Comparison of ENCODE assay signal across 1 mouse cellular context in the genomic region with DNA sequence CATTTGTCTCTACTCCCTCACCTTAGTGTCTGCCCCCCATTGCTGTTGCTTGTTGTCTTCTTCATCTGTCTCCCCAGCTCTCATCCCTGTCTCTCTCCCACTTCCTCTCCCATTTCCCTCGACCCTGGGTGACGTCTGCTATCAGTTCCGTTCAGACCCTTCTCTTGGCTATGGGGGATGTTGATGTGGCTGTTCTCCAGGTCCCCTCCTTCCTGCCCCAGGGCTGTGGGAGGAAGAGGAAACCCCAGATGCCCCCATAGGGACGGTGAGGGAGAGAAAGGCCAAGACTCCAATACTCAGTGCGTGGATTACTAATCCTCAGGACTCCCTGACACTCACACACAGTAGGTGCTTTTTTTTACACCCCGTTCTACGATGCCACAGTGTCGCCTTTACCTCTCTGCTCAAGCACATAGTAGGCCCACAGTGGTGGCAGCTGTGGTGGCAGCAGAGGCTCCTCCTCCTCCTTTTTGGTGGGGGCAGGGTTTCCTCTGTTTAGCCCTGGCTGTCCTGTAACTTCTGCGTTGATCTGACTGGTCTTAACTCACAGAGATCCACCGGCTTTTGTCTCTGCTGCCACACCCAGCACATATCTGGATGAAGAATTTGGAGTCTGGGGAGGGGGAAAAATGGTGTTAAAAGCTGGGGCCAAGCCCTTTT.
TF ChIP-seq lines count a peak whose summit lies in the region.

No protein-coding gene starts in this region.

TF ChIP-seq in MEL, 35 proteins besides CTCF, POLR2A, EP300 and RAD21 (continued from another document):
- peak; percentile 100 for TF ChIP-seq ZKSCAN1 (IDR thresholded peaks at IDR 0.05; ENCODE audit: low read depth, low read length)
- no peak for TF ChIP-seq SMC3 (IDR thresholded peaks at IDR 0.05; ENCODE audit: low read depth, low read length)
- TF ChIP-seq TCF12 (IDR thresholded peaks at IDR 0.05; ENCODE audit: low read depth, low read length): peak; percentile 90
- TF ChIP-seq POLR2AphosphoS2 (IDR thresholded peaks at IDR 0.05; ENCODE audit: low read length): no peak
- TF ChIP-seq MEF2A (IDR thresholded peaks at IDR 0.05; ENCODE audit: extremely low read depth, insufficient replicate concordance, low read depth, low read length, poor library complexity, severe bottlenecking): no peak
- no peak for TF ChIP-seq MYB (IDR thresholded peaks at IDR 0.05; ENCODE audit: low read depth, low read length)
- TF ChIP-seq KAT2A (conservative IDR thresholded peaks at IDR 0.05; ENCODE audit: low read depth, low read length): no peak
- no peak for TF ChIP-seq RCOR1 (IDR thresholded peaks at IDR 0.05; ENCODE audit: low read depth, low read length)
- no peak for TF ChIP-seq GABPA (IDR thresholded peaks at IDR 0.05; ENCODE audit: low read depth, low read length)
- TF ChIP-seq E2F4 (IDR thresholded peaks at IDR 0.05; ENCODE audit: borderline replicate concordance, low read depth, low read length): no peak
- TF ChIP-seq JUND (IDR thresholded peaks at IDR 0.05; ENCODE audit: low read depth, low read length): no peak
- peak; percentile 87 for TF ChIP-seq MAZ (IDR thresholded peaks at IDR 0.05; ENCODE audit: low read depth, low read length)
- TF ChIP-seq NRF1 (IDR thresholded peaks at IDR 0.05; ENCODE audit: insufficient read depth, low read depth, low read length, poor library complexity, severe bottlenecking): no peak
- peak; percentile 16; the same call in 1 of the 2 replicates for TF ChIP-seq BHLHE40 (IDR thresholded peaks at IDR 0.05; ENCODE audit: borderline replicate concordance, low read depth, low read length)
- TF ChIP-seq ZMIZ1 (IDR thresholded peaks at IDR 0.05; ENCODE audit: low read depth, low read length): no peak
- TF ChIP-seq TAL1 (IDR thresholded peaks at IDR 0.05; ENCODE audit: low read length): peak; percentile 85
